8 mouse cellular contexts compared by ENCODE assay signal in genomic region chr11:96005403-96006271, GRCm38 (mm10). TPM values are rescaled to one million over a fixed set of nuclear protein-coding genes. Genes with fewer than 3 reads are reported as not detected.
DNase-seq lines count a peak whose midpoint lies in the region; ATAC-seq and TF ChIP-seq lines count a peak whose summit lies in the region.

Gene Igf2bp1, minus strand, starts transcription at chr11:96005940.

- TF ChIP-seq CTCF in G1E (IDR thresholded peaks at IDR 0.05; ENCODE audit: low read depth, low read length) = no peak
- no peak for TF ChIP-seq CTCF in embryonic fibroblast, embryonic 13.5 days (IDR thresholded peaks at IDR 0.05; ENCODE audit: borderline replicate concordance, insufficient read depth, low read length)

- H3K27ac ChIP-seq in embryonic fibroblast, embryonic 13.5 days (ENCODE audit: insufficient read depth, low read length) = peak within 1 kb of the TSS; percentile 91
- peak within 1 kb of the TSS; percentile 85 for H3K27ac ChIP-seq in hindbrain, embryonic 15.5 days (replicated peaks)

- H3K4me2 ChIP-seq in hindbrain, embryonic 15.5 days = peak within 1 kb of the TSS; percentile 91

- no peaks in the 10 kb centered on the region for H3K9me3 ChIP-seq in G1E (replicated peaks)
- no peaks in the 10 kb centered on the region for H3K9me3 ChIP-seq in hindbrain, embryonic 15.5 days

- DNase-seq in cerebellum, postnatal 25 days = peak; percentile 12 to 18
- no peak for DNase-seq in cerebellum, adult 11-12 months
- DNase-seq in G1E (ENCODE audit: low spot score) = peak; percentile 75
- DNase-seq in lung, postnatal 14 days = peak; percentile 19
- peak; percentile 25 for DNase-seq in thymus, postnatal 0 days (ENCODE audit: low spot score)
- no peak for DNase-seq in frontal cortex, postnatal 14 days (ENCODE audit: low spot score in 2 of 2)

- peaks cover 52% of the 10 kb centered on the region for H3K4me1 ChIP-seq in G1E (ENCODE audit: insufficient read depth, low read depth, low read length)
- no peaks in the 10 kb centered on the region for H3K4me1 ChIP-seq in embryonic fibroblast, embryonic 13.5 days (ENCODE audit: control insufficient read depth, insufficient read depth, low read length)
- H3K4me1 ChIP-seq in hindbrain, embryonic 15.5 days (replicated peaks) = peaks cover 52% of the 10 kb centered on the region

- WGBS in hindbrain, embryonic 15.5 days = under 1% methylated on average over 66 of the region's 74 CpGs

- TF ChIP-seq POLR2A in embryonic fibroblast, embryonic 13.5 days (IDR thresholded peaks at IDR 0.05; ENCODE audit: low read depth, low read length) = peak; percentile 67

- H3K4me3 ChIP-seq in G1E (ENCODE audit: low read depth, low read length) = peak within 1 kb of the TSS; percentile 83
- H3K4me3 ChIP-seq in embryonic fibroblast, embryonic 13.5 days (ENCODE audit: insufficient read depth, low read length) = peak within 1 kb of the TSS; percentile 85
- peak within 1 kb of the TSS; percentile 70 for H3K4me3 ChIP-seq in hindbrain, embryonic 15.5 days

- no peak; the same call in 1 of the 2 replicates for ATAC-seq in G1E (ENCODE audit: extremely low read depth, insufficient number of reproducible peaks, low FRiP score, poor library complexity, severe bottlenecking)
- peak; percentile 57 for ATAC-seq in hindbrain, embryonic 15.5 days (ENCODE audit: low FRiP score, low read depth)

- H3K27me3 ChIP-seq in G1E (ENCODE audit: insufficient read depth, low read length) = no peaks in the 10 kb centered on the region
- H3K27me3 ChIP-seq in hindbrain, embryonic 15.5 days = no peaks in the 10 kb centered on the region

- H3K9ac ChIP-seq in hindbrain, embryonic 15.5 days = peak within 1 kb of the TSS; percentile 66

- peaks cover 15% of the 10 kb centered on the region for H3K36me3 ChIP-seq in G1E (replicated peaks)
- no peaks in the 10 kb centered on the region for H3K36me3 ChIP-seq in hindbrain, embryonic 15.5 days

RNA-seq across cellular contexts. Expression of gene Igf2bp1, which starts in this region (rescaled TPM):
- 113 and 120 TPM in 2 replicates for total RNA-seq in G1E (2014; fragmentation: Nextera tagmentation)
- total RNA-seq in G1E (2017) = 38.3 and 49.1 TPM in 2 replicates
- polyA plus RNA-seq in G1E (2012) = 51.3 and 52.6 TPM in 2 replicates
- 37.9 and 39.8 TPM in 2 replicates for polyA plus RNA-seq in embryonic fibroblast, embryonic 13.5 days (2011; ENCODE audit: insufficient read length, low read depth, missing spikeins)
- polyA plus RNA-seq in hindbrain, embryonic 15.5 days (2015; fragmentation: Nextera tagmentation; extraction: Ambion mirVana) = 11.8 and 14.2 TPM in 2 replicates
- 1.3 and 1.5 TPM in 2 replicates for polyA plus RNA-seq in thymus, postnatal 0 days (2015; fragmentation: Nextera tagmentation; extraction: Ambion mirVana)

Comparison
In these comparisons a context has a peak if more than half of its experiments do, and no peak if none do; other contexts are left out.
1. DNase-seq: peak in cerebellum, postnatal 25 days (2 of 2), G1E (single experiment), lung, postnatal 14 days (single experiment) and thymus, postnatal 0 days (single experiment); none in cerebellum, adult 11-12 months (single experiment) and frontal cortex, postnatal 14 days (0 of 2).
2. Peak in every context shown above with its lines, with median percentiles within 50 percentile points of each other: H3K4me3 ChIP-seq.